ENCODE assay signal across 16 mouse cellular contexts in the genomic region with DNA sequence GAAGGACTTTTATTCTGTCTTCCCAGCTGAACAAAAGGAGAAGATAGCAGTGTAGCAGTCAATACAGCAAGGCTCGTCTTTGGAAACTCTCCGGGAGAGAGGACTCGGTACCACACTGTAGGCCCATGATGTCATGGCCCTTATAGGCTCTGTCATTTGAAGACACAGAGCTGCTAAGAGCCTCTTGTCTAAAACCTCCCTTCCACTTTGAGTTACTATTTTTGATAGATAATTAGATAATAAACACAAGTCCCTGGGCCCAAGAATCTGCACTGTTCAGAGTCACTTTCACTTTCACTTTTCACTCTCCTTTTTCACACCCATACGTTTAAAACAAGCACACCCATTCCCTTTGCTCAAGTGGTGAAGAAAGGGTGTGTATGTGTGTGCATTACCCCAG. TPM values are rescaled to one million over a fixed set of nuclear protein-coding genes. Genes with fewer than 3 reads are reported as not detected.
A peak's percentile ranks its signal among the peaks of the same experiment; 100 is the strongest.
DNase-seq lines count a peak whose midpoint lies in the region; ATAC-seq and TF ChIP-seq lines count a peak whose summit lies in the region.
"Had no signal": no experiment of that assay in that cellular context is flagged by ENCODE, and none has a peak within 500 bp of the region (broad histone marks: within the 10 kb centered on the region; RNA-seq: fewer than 3 reads in every experiment).

No protein-coding gene starts in this region.

- no peaks in the 10 kb centered on the region for H3K9me3 ChIP-seq in liver, embryonic 15.5 days (replicated peaks)
- H3K9me3 ChIP-seq: embryonic facial prominence, embryonic 10.5 days; hindbrain, embryonic 13.5 days; neural tube, embryonic 12.5 days had no signal

- WGBS in liver, embryonic 15.5 days (ENCODE audit: insufficient replicate concordance): 62% methylated on average over 4 of the region's 4 CpGs

- peak overlapping the region; percentile 53 for H3K4me2 ChIP-seq in liver, embryonic 15.5 days
- H3K4me2 ChIP-seq: hindbrain, embryonic 13.5 days; neural tube, embryonic 12.5 days had no signal

- peak overlapping the region; percentile 48 for H3K4me3 ChIP-seq in gastrocnemius, adult 2 months
- H3K4me3 ChIP-seq in liver, embryonic 15.5 days (replicated peaks): peak overlapping the region; percentile 20
- H3K4me3 ChIP-seq: embryonic facial prominence, embryonic 10.5 days; hindbrain, embryonic 13.5 days; neural tube, embryonic 12.5 days had no signal

- TF ChIP-seq CTCF in gastrocnemius, adult 2 months (IDR thresholded peaks at IDR 0.05): no peak

- H3K27me3 ChIP-seq in liver, embryonic 15.5 days: no peaks in the 10 kb centered on the region
- H3K27me3 ChIP-seq: hindbrain, embryonic 13.5 days; neural tube, embryonic 12.5 days had no signal

- H3K27ac ChIP-seq in gastrocnemius, adult 2 months: no peak overlapping the region
- peak overlapping the region; percentile 42 for H3K27ac ChIP-seq in liver, embryonic 15.5 days (replicated peaks)
- H3K27ac ChIP-seq: embryonic facial prominence, embryonic 10.5 days; hindbrain, embryonic 13.5 days; neural tube, embryonic 12.5 days had no signal

- no peak overlapping the region; the same call in 1 of the 2 replicates for H3K9ac ChIP-seq in liver, embryonic 15.5 days
- H3K9ac ChIP-seq: hindbrain, embryonic 13.5 days; neural tube, embryonic 12.5 days had no signal

- peaks cover 13% of the 10 kb centered on the region for H3K4me1 ChIP-seq in liver, embryonic 15.5 days (replicated peaks)
- H3K4me1 ChIP-seq: embryonic facial prominence, embryonic 10.5 days; hindbrain, embryonic 13.5 days; neural tube, embryonic 12.5 days had no signal

- peaks cover 15% of the 10 kb centered on the region for H3K36me3 ChIP-seq in liver, embryonic 15.5 days (replicated peaks)

- DNase-seq in gastrocnemius, adult 2 months: no peak
- no peak for DNase-seq in gastrocnemius, adult 8-10 months (ENCODE audit: low spot score in 2 of 2)
- DNase-seq in thymus, postnatal 25 days: peak; percentile 1
- DNase-seq in thymus, adult 18-20 months: no peak
- no peak for DNase-seq in thymus, postnatal 4 days
- DNase-seq in layer of hippocampus, adult 8-10 months (ENCODE audit: low spot score in 2 of 2): no peak
- DNase-seq: left cerebral cortex, postnatal 4 days; lung, postnatal 4 days; right cerebral cortex, postnatal 14 days; thymus, postnatal 14 days had no signal

- intact Hi-C loops in gastrocnemius, adult 2 months (cut with DNase I): no loop called here

- no peak for ATAC-seq in liver, embryonic 15.5 days (ENCODE audit: insufficient read depth)
- ATAC-seq in frontal cortex, adult (ENCODE audit: low TSS enrichment): no peak

RNA-seq across cellular contexts. Expression of a gene that starts 9.7 kb away (rescaled TPM):
- total RNA-seq in gastrocnemius, adult 2 months (2021): 1 to 10 TPM in 1 of 2 experiments, under 1 TPM in 1; 0.84 to 2.1 TPM
- 1 to 10 TPM in 3 of 4 experiments, under 1 TPM in 1; 0.97 to 1.7 (median 1.4) TPM for total RNA-seq in gastrocnemius, adult 8-10 months (2022)
- polyA plus RNA-seq in liver, embryonic 15.5 days (2015; fragmentation: Nextera tagmentation; extraction: Ambion mirVana): 0.48 and 0.64 TPM in 2 replicates
- total RNA-seq in layer of hippocampus, adult 8-10 months (2022): 1 to 10 TPM; 2.5 to 8.3 (median 6.0) TPM

RNA-seq across cellular contexts. Expression of a gene that starts 16.2 kb away (rescaled TPM):
- 1 to 10 TPM in 1 of 2 experiments, under 1 TPM in 1; 0.51 to 1.3 TPM for total RNA-seq in gastrocnemius, adult 2 months (2021)
- total RNA-seq in gastrocnemius, adult 8-10 months (2022): 1 to 10 TPM in 1 of 4 experiments, under 1 TPM in 3; 0.56 to 1.1 (median 0.81) TPM
- polyA plus RNA-seq in liver, embryonic 15.5 days (2015; fragmentation: Nextera tagmentation; extraction: Ambion mirVana): 25.5 and 26.3 TPM in 2 replicates
- 1 to 10 TPM; 2.1 to 4.1 (median 3.1) TPM for total RNA-seq in layer of hippocampus, adult 8-10 months (2022)

RNA-seq across cellular contexts. Expression of a gene that starts 43.5 kb away (rescaled TPM):
- total RNA-seq in gastrocnemius, adult 2 months (2021): not detected
- not detected for total RNA-seq in gastrocnemius, adult 8-10 months (2022)
- not detected in 2 replicates for polyA plus RNA-seq in liver, embryonic 15.5 days (2015; fragmentation: Nextera tagmentation; extraction: Ambion mirVana)
- not detected for total RNA-seq in layer of hippocampus, adult 8-10 months (2022)
- total RNA-seq: layer of hippocampus, adult 18-20 months; left cerebral cortex, postnatal 4 days had no signal
- polyA plus RNA-seq: embryonic facial prominence, embryonic 10.5 days; hindbrain, embryonic 13.5 days; neural tube, embryonic 12.5 days had no signal
